Mouse (Mus musculus): ENCODE results near the gene Iqgap2.

- no peak for TF ChIP-seq POLR2A (IDR thresholded peaks at IDR 0.05; ENCODE audit: low read depth, low read length)
- TF ChIP-seq E2F4 (IDR thresholded peaks at IDR 0.05; ENCODE audit: insufficient replicate concordance, low read depth, low read length), result no peak
- no peak for TF ChIP-seq MYC (IDR thresholded peaks at IDR 0.05; ENCODE audit: low read depth, low read length)
- TF ChIP-seq ZMIZ1 (IDR thresholded peaks at IDR 0.05; ENCODE audit: low read depth, low read length), result no peak
- no peak for TF ChIP-seq USF2 (conservative IDR thresholded peaks at IDR 0.05; ENCODE audit: low read depth, low read length)
- TF ChIP-seq MAX (IDR thresholded peaks at IDR 0.05; ENCODE audit: low read length), result no peak
- no peak for TF ChIP-seq CTCF (conservative IDR thresholded peaks at IDR 0.05 in 1 of 2, IDR thresholded peaks at IDR 0.05 in 1 of 2; ENCODE audit: low read depth in 2 of 2, low read length in 2 of 2)
These were observed 3.1 kb downstream of the Iqgap2 start for GRCm38 (mm10) chr13:95888621-95889020.
